Mouse (Mus musculus) CD4-positive naive resting alpha-beta T cell, adult 57 days (primary cell): ENCODE data around the gene Vmn2r124. TPM values are rescaled to one million over a fixed set of nuclear protein-coding genes. Genes with fewer than 3 reads are reported as not detected.

Source experiments
- total RNA-seq: library from RNA; stranded (reverse); gene quantifications from one replicate; pipeline ENCODE4 v1.2.4, GENCODE M21; 2023

Vmn2r124 gene
- not detected for total RNA-seq

GRCm38 (mm10) chr17:18049124-18049523, at the start of gene Vmn2r124:
Gene Vmn2r124 (plus strand): TSS chr17:18049424.

GRCm38 (mm10) chr17:18021433-18021832, 27.8 kb upstream of the Vmn2r124 start, which contains the start of gene Fpr-rs4:
Gene Fpr-rs4 (plus strand): TSS chr17:18021733.

GRCm38 (mm10) chr17:18084716-18085115, 35.5 kb downstream of the Vmn2r124 start, which contains the start of gene Vmn2r91:
Gene Vmn2r91 (plus strand): TSS chr17:18085016.

Other genes starting within 250 kb of the Vmn2r124 start
- gene Spaca6, start 222.3 kb upstream of the Vmn2r124 start, total RNA-seq = 3.3 TPM
- gene Has1, start 194.2 kb upstream of the Vmn2r124 start, total RNA-seq = not detected
- not detected for gene Fpr1, start 165.5 kb upstream of the Vmn2r124 start, total RNA-seq
- gene Fpr2, start 161.6 kb upstream of the Vmn2r124 start, total RNA-seq = not detected
- gene Fpr3, start 161.6 kb upstream of the Vmn2r124 start, total RNA-seq = not detected
- not detected for gene Fpr-rs4, start 27.7 kb upstream of the Vmn2r124 start, total RNA-seq
- not detected for gene Vmn2r91, start 35.6 kb downstream of the Vmn2r124 start, total RNA-seq
- not detected for gene Vmn2r92, start 102.5 kb downstream of the Vmn2r124 start, total RNA-seq
- not detected for gene Vmn2r94, start 228.3 kb downstream of the Vmn2r124 start, total RNA-seq
- gene Vmn2r93, start 248.7 kb downstream of the Vmn2r124 start, total RNA-seq = not detected